Mouse (Mus musculus) heart, postnatal 0 days (tissue): ENCODE data around the gene Tmem102.

ENCODE experiments used
- CTCF ChIP-seq: IDR thresholded peaks from 2 replicates; pipeline ENCODE4 v1.5.1; 2016; ENCODE audit warnings: antibody characterized with exemption, control low read depth, low read depth
- EP300 ChIP-seq: IDR thresholded peaks from 2 replicates; pipeline ENCODE4 v1.6.1; 2016; ENCODE audit warnings: antibody characterized with exemption, low read depth

DNA sequence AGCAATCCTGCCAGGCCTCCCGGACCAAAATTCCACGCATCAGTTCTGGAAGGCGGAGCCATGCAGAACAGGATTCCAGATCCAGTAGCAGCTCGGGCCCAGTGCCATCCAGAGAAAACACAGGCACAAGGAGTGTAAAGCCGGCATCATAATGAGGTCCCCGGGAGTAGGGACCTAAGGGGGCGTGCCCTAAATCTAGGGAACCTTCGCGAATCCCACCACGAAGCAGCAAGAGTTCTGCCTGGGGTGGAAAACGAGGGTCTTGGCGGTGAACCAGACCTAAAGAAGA, 828 bp downstream of the Tmem102 start:
- TF ChIP-seq CTCF, result no peak
- no peak for TF ChIP-seq EP300
